Mouse (Mus musculus) brown adipose tissue, adult 24 weeks (tissue): ENCODE data around the gene Gpc5. TPM values are rescaled to one million over a fixed set of nuclear protein-coding genes. Genes with fewer than 3 reads are reported as not detected.

Experiments
- H3K27ac ChIP-seq: fragments of 200-500 bp; replicated peaks from 2 replicates; pipeline ENCODE4 v1.5.1; 2012; ENCODE audit warnings: low read depth, mild to moderate bottlenecking, low read length
- H3K4me1 ChIP-seq: fragments of 200-500 bp; 2 replicates; pipeline ENCODE4 v1.6.1; 2012; ENCODE audit warnings: low read length, mixed read lengths; ENCODE audit not compliant: control insufficient read depth, insufficient read depth, insufficient read length
- H3K4me3 ChIP-seq: fragments of 200-500 bp; 2 replicates; pipeline ENCODE4 v1.5.1; 2012; ENCODE audit warnings: low read depth, mild to moderate bottlenecking, low read length, moderate library complexity; ENCODE audit not compliant: insufficient read depth
- polyA plus RNA-seq: library from polyadenylated mRNA; stranded (reverse); fragments of >200 nt; gene quantifications from 2 replicates; pipeline ENCODE4 v1.2.4, GENCODE M21; 2012; ENCODE audit not compliant: missing spikeins, insufficient read depth, insufficient read length

Gpc5 gene
- polyA plus RNA-seq, 1 experiment, result not detected

- Histone ChIP-seq H3K27ac (no peak overlapping the region), H3K4me1 (no peaks in the 10 kb centered on the region), H3K4me3 (no peak overlapping the region)
Measured at GRCm38 (mm10) chr14:115844773-115845427, 752.9 kb downstream of the Gpc5 start.

- Histone ChIP-seq H3K4me3 (no peak overlapping the region), H3K27ac (no peak overlapping the region), H3K4me1 (no peaks in the 10 kb centered on the region)
Measured at GRCm38 (mm10) chr14:115869127-115869526, 777.1 kb downstream of the Gpc5 start.

- H3K4me1 ChIP-seq, result no peaks in the 10 kb centered on the region
Measured at GRCm38 (mm10) chr14:115976062-115976461, 884.0 kb downstream of the Gpc5 start.

GRCm38 (mm10) chr14:115979233-115979632 lies 887.2 kb downstream of the Gpc5 start:
- H3K27ac ChIP-seq, result no peak overlapping the region

More at GRCm38 (mm10) chr14:115976062-115976461, 884.0 kb downstream of the Gpc5 start:
- no peak overlapping the region for H3K27ac ChIP-seq
- no peak overlapping the region for H3K4me3 ChIP-seq

GRCm38 (mm10) chr14:115990764-115991163 lies 898.7 kb downstream of the Gpc5 start:
- H3K4me3 ChIP-seq, result no peak overlapping the region
- H3K4me1 ChIP-seq, result no peaks in the 10 kb centered on the region
- H3K27ac ChIP-seq, result no peak overlapping the region

More at GRCm38 (mm10) chr14:115979233-115979632, 887.2 kb downstream of the Gpc5 start:
- Histone ChIP-seq H3K4me3 (no peak overlapping the region), H3K4me1 (no peaks in the 10 kb centered on the region)

- Histone ChIP-seq H3K4me3 (no peak overlapping the region), H3K27ac (no peak overlapping the region), H3K4me1 (no peaks in the 10 kb centered on the region)
Measured at GRCm38 (mm10) chr14:115993520-115994106, 901.6 kb downstream of the Gpc5 start.

GRCm38 (mm10) chr14:115998931-115999330 lies 906.9 kb downstream of the Gpc5 start:
- H3K27ac ChIP-seq, result no peak overlapping the region

GRCm38 (mm10) chr14:116087010-116087409 lies 995.0 kb downstream of the Gpc5 start:
- H3K4me3 ChIP-seq, result no peak overlapping the region
- no peak overlapping the region for H3K27ac ChIP-seq
- H3K4me1 ChIP-seq, result no peaks in the 10 kb centered on the region

More at GRCm38 (mm10) chr14:115998931-115999330, 906.9 kb downstream of the Gpc5 start:
- Histone ChIP-seq H3K4me3 (no peak overlapping the region), H3K4me1 (no peaks in the 10 kb centered on the region)

GRCm38 (mm10) chr14:116127943-116128342 lies 1035.9 kb downstream of the Gpc5 start:
- H3K4me3 ChIP-seq, result no peak overlapping the region
- H3K27ac ChIP-seq, result no peak overlapping the region
- H3K4me1 ChIP-seq, result no peaks in the 10 kb centered on the region

GRCm38 (mm10) chr14:116137330-116137729 lies 1045.3 kb downstream of the Gpc5 start:
- H3K4me1 ChIP-seq, result no peaks in the 10 kb centered on the region
- H3K27ac ChIP-seq, result no peak overlapping the region
- H3K4me3 ChIP-seq, result no peak overlapping the region

GRCm38 (mm10) chr14:116137772-116138171 lies 1045.8 kb downstream of the Gpc5 start:
- Histone ChIP-seq H3K4me3 (no peak overlapping the region), H3K27ac (no peak overlapping the region), H3K4me1 (no peaks in the 10 kb centered on the region)

- no peak overlapping the region for H3K27ac ChIP-seq
- H3K4me1 ChIP-seq, result no peaks in the 10 kb centered on the region
- no peak overlapping the region for H3K4me3 ChIP-seq
Measured at GRCm38 (mm10) chr14:116162586-116162985, 1070.6 kb downstream of the Gpc5 start.

- H3K4me1 ChIP-seq, result no peaks in the 10 kb centered on the region
- no peak overlapping the region for H3K27ac ChIP-seq
- H3K4me3 ChIP-seq, result no peak overlapping the region
Measured at GRCm38 (mm10) chr14:116167401-116167800, 1075.4 kb downstream of the Gpc5 start.

- H3K27ac ChIP-seq, result no peak overlapping the region
- H3K4me3 ChIP-seq, result no peak overlapping the region
- no peaks in the 10 kb centered on the region for H3K4me1 ChIP-seq
Measured at GRCm38 (mm10) chr14:116169129-116169528, 1077.1 kb downstream of the Gpc5 start.

GRCm38 (mm10) chr14:116186981-116187380 lies 1095.0 kb downstream of the Gpc5 start:
- H3K4me3 ChIP-seq, result no peak overlapping the region
- no peak overlapping the region for H3K27ac ChIP-seq
- no peaks in the 10 kb centered on the region for H3K4me1 ChIP-seq

- Histone ChIP-seq H3K4me3 (no peak overlapping the region), H3K27ac (no peak overlapping the region), H3K4me1 (no peaks in the 10 kb centered on the region)
Measured at GRCm38 (mm10) chr14:116206977-116207376, 1115.0 kb downstream of the Gpc5 start.
